Mouse (Mus musculus): ENCODE measurements around the gene Tmem198b. TPM values are rescaled to one million over a fixed set of nuclear protein-coding genes. Genes with fewer than 3 reads are reported as not detected.

Tmem198b gene
- polyA plus RNA-seq, 1 experiment from 2014 or later = 18.4 TPM

DNA sequence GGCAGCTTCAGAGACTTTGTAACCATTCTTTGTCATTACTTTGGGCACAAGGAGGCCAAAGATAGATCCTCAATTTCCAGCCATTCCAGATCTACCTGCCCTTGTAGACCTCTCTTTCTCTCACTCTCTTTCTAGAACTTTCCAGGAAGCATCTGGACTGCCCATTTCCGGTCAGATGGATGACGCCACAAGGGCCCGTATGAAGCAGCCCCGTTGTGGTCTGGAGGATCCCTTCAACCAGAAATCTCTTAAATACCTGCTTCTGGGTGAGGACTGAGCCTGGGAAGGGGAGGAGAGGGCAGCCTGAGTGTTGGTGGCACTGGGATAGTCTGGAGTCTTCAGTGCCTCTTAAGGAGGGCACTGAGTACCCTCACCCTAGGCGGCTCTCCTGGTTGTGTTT, 9.8 kb downstream of the Tmem198b start:
- Histone ChIP-seq H3K9me3 (no peaks in the 10 kb centered on the region), H3K27me3 (no peaks in the 10 kb centered on the region), H3K4me1 (no peaks in the 10 kb centered on the region), H3K36me3 (replicated peaks) (no peaks in the 10 kb centered on the region), H3K27ac (no peak overlapping the region), H3K4me3 (replicated peaks) (no peak overlapping the region), H3K4me2 (no peak overlapping the region), H3K9ac (no peak overlapping the region)
- 89% methylated on average over 5 of the region's 5 CpGs for WGBS
- no peak for ATAC-seq (ENCODE audit: low FRiP score)

GRCm38 (mm10) chr10:128793258-128793657, 10.9 kb downstream of the Tmem198b start:
- H3K36me3 ChIP-seq (replicated peaks) = no peaks in the 10 kb centered on the region
- H3K4me2 ChIP-seq = no peak overlapping the region
- no peak for ATAC-seq (ENCODE audit: low FRiP score)
- no peak overlapping the region for H3K9ac ChIP-seq
- H3K4me1 ChIP-seq = no peaks in the 10 kb centered on the region
- H3K4me3 ChIP-seq (replicated peaks) = no peak overlapping the region
- H3K27me3 ChIP-seq = no peaks in the 10 kb centered on the region
- 93% methylated on average over 1 of the region's 1 CpGs for WGBS
- no peaks in the 10 kb centered on the region for H3K9me3 ChIP-seq
- H3K27ac ChIP-seq = no peak overlapping the region

- Histone ChIP-seq H3K9ac (no peak overlapping the region), H3K4me2 (no peak overlapping the region), H3K36me3 (replicated peaks) (no peaks in the 10 kb centered on the region), H3K27me3 (no peaks in the 10 kb centered on the region), H3K4me1 (no peaks in the 10 kb centered on the region), H3K4me3 (replicated peaks) (no peak overlapping the region), H3K9me3 (no peaks in the 10 kb centered on the region), H3K27ac (no peak overlapping the region)
- no peak for ATAC-seq (ENCODE audit: low FRiP score)
Observed at GRCm38 (mm10) chr10:128792041-128792440, 12.1 kb downstream of the Tmem198b start.

- 64% methylated on average over 7 of the region's 7 CpGs for WGBS
- Histone ChIP-seq H3K4me1 (no peaks in the 10 kb centered on the region), H3K4me2 (no peak within 1 kb of the TSS), H3K9ac (no peak within 1 kb of the TSS), H3K4me3 (replicated peaks) (no peak within 1 kb of the TSS), H3K27me3 (no peaks in the 10 kb centered on the region), H3K9me3 (no peaks in the 10 kb centered on the region), H3K36me3 (replicated peaks) (no peaks in the 10 kb centered on the region), H3K27ac (no peak within 1 kb of the TSS)
- ATAC-seq (ENCODE audit: low FRiP score) = no peak
Observed at GRCm38 (mm10) chr10:128790398-128791124, 13.6 kb downstream of the Tmem198b start, which contains the start of gene Mmp19. TSS of gene Mmp19 (plus strand) at chr10:128790910.

GRCm38 (mm10) chr10:128780200-128780599, 24.0 kb downstream of the Tmem198b start:
- Histone ChIP-seq H3K4me3 (replicated peaks) (no peak overlapping the region), H3K36me3 (replicated peaks) (no peaks in the 10 kb centered on the region), H3K9me3 (peaks cover 15% of the 10 kb centered on the region; the same call in 1 of the 2 replicates), H3K9ac (no peak overlapping the region), H3K4me1 (no peaks in the 10 kb centered on the region), H3K4me2 (no peak overlapping the region), H3K27ac (no peak overlapping the region), H3K27me3 (no peaks in the 10 kb centered on the region; the same call in 1 of the 2 replicates)
- WGBS = 91% methylated on average over 1 of the region's 1 CpGs
- no peak for ATAC-seq (ENCODE audit: low FRiP score)

DNA sequence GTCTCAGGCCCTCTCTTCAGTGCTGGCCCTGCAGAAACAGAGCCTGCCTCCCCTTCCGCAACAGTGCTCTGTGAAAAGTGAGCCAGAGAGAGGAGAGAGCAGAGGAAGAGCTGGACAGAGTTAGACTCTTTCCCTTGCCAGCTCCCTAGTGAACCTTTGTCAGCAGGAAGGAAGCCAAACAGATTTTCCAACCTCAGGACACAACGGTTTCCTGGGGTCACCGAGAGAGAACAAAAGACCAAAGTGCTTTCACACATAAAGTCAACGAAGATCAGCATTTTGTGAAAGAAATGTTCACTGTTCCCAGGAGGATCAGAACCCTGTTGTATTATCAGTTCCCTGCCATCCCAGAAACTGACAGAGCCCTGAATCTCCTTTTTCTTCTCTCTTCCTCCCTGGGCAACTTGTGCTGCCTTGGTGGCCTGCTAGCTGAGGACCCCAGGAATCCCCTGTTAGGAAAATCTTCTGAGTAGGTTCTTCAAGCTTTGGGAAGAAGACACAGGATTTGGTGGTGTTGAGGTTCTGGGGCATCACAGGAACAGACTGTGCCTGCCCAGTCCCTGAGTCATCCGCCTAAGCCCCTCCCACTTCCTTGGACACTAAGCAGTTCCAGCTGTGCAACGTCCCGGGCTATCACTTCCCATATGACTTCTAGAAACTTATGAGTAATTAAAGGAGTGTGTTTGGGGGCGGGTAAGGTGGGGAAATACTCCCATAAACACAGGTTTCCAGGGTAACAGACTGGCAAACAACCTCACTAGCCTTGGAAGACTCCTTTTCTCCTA, 25.0 kb downstream of the Tmem198b start:
- WGBS = 47% methylated on average over 8 of the region's 8 CpGs
- ATAC-seq (ENCODE audit: low FRiP score) = no peak
- H3K36me3 ChIP-seq (replicated peaks) = no peaks in the 10 kb centered on the region
- H3K27ac ChIP-seq = no peak overlapping the region
- no peaks in the 10 kb centered on the region for H3K4me1 ChIP-seq
- no peak overlapping the region for H3K4me2 ChIP-seq
- H3K9me3 ChIP-seq = peaks cover 10% of the 10 kb centered on the region; the same call in 1 of the 2 replicates
- no peak overlapping the region for H3K9ac ChIP-seq
- no peak overlapping the region for H3K4me3 ChIP-seq (replicated peaks)
- H3K27me3 ChIP-seq = no peaks in the 10 kb centered on the region; the same call in 1 of the 2 replicates

DNA sequence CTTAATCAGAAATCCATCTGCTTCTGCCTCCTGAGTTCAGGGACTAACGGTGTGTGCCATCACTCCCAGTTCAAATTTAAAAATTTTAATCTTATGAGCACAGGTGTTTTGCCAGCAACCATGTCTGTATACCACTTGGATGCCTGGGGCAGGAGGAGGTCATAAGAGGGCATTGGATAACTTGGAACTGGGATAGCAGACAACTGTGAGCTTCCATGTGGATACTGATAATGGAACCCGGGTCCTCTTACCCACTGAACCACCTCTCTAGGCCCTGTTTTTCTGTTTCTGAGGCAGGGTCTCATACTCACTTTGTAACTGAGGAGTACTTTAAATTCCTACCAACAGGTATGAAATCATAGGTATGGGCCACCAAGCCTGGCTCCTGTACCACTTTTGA, 25.7 kb downstream of the Tmem198b start:
- Histone ChIP-seq H3K27me3 (no peaks in the 10 kb centered on the region; the same call in 1 of the 2 replicates), H3K9me3 (0 out of 2 replicates have a peak, but pooled peaks cover 3% of the 10 kb centered on the region), H3K9ac (no peak overlapping the region), H3K4me3 (replicated peaks) (no peak overlapping the region), H3K4me1 (no peaks in the 10 kb centered on the region), H3K36me3 (replicated peaks) (no peaks in the 10 kb centered on the region), H3K27ac (no peak overlapping the region), H3K4me2 (no peak overlapping the region)
- no peak for ATAC-seq (ENCODE audit: low FRiP score)
- 87% methylated on average over 2 of the region's 2 CpGs for WGBS

- WGBS = 26% methylated on average over 5 of the region's 5 CpGs
- Histone ChIP-seq H3K36me3 (replicated peaks) (no peaks in the 10 kb centered on the region), H3K9me3 (no peaks in the 10 kb centered on the region), H3K9ac (no peak overlapping the region), H3K27ac (no peak overlapping the region), H3K4me2 (no peak overlapping the region), H3K27me3 (no peaks in the 10 kb centered on the region), H3K4me3 (replicated peaks) (no peak overlapping the region), H3K4me1 (no peaks in the 10 kb centered on the region)
- no peak for ATAC-seq (ENCODE audit: low FRiP score)
Observed at GRCm38 (mm10) chr10:128773685-128774084, 30.5 kb downstream of the Tmem198b start.

DNA sequence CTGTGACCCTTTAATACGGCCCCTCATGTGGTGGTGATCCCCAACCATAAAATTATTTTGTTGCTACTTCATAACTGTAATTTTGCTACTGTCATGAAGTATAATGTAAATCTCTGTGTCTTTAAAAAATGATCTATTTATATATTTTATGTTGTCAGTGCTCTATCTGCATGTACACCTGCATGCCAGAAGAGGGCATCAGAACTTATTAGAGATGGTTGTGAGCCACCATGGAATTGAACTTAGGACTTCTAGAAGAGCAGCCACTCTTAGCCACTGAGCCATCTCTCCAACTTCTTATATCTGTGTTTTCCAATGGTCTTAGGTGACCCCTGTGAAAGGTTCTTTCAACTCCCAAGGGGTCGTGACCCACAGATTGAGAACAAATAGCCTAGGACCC, 31.3 kb downstream of the Tmem198b start:
- Histone ChIP-seq H3K4me2 (no peak overlapping the region), H3K27ac (no peak overlapping the region), H3K4me3 (replicated peaks) (no peak overlapping the region), H3K36me3 (replicated peaks) (no peaks in the 10 kb centered on the region), H3K4me1 (no peaks in the 10 kb centered on the region), H3K9ac (no peak overlapping the region), H3K9me3 (no peaks in the 10 kb centered on the region), H3K27me3 (no peaks in the 10 kb centered on the region)
- no peak for ATAC-seq (ENCODE audit: low FRiP score)
- WGBS = 82% methylated on average over 2 of the region's 2 CpGs

Other genes starting within 250 kb of the Tmem198b start
- 196 and 203 TPM in 2 replicates for gene Pa2g4, start 238.4 kb downstream of the Tmem198b start, polyA plus RNA-seq (2016; fragmentation: Nextera tagmentation; extraction: Ambion mirVana)
- 2.0 TPM in 2 replicates for gene Erbb3, start 214.7 kb downstream of the Tmem198b start, polyA plus RNA-seq (2016; fragmentation: Nextera tagmentation; extraction: Ambion mirVana)
- 484 and 501 TPM in 2 replicates for gene Rps26, start 177.6 kb downstream of the Tmem198b start, polyA plus RNA-seq (2016; fragmentation: Nextera tagmentation; extraction: Ambion mirVana)
- 6.8 and 7.7 TPM in 2 replicates for gene Ikzf4, start 158.4 kb downstream of the Tmem198b start, polyA plus RNA-seq (2016; fragmentation: Nextera tagmentation; extraction: Ambion mirVana)
- gene Suox, start 130.3 kb downstream of the Tmem198b start, polyA plus RNA-seq (2016; fragmentation: Nextera tagmentation; extraction: Ambion mirVana) = 10.4 and 10.7 TPM in 2 replicates
- gene Rab5b, start 108.1 kb downstream of the Tmem198b start, polyA plus RNA-seq (2016; fragmentation: Nextera tagmentation; extraction: Ambion mirVana) = 90.9 and 98.8 TPM in 2 replicates
- gene Pmel, start 100.2 kb downstream of the Tmem198b start, polyA plus RNA-seq (2016; fragmentation: Nextera tagmentation; extraction: Ambion mirVana) = 0.88 and 4.4 TPM in 2 replicates
- gene Cdk2, start 99.3 kb downstream of the Tmem198b start, polyA plus RNA-seq (2016; fragmentation: Nextera tagmentation; extraction: Ambion mirVana) = 95.2 and 104 TPM in 2 replicates
- gene Dgka, start 59.5 kb downstream of the Tmem198b start, polyA plus RNA-seq (2016; fragmentation: Nextera tagmentation; extraction: Ambion mirVana) = 3.9 and 4.2 TPM in 2 replicates
- gene Pym1, start 56.5 kb downstream of the Tmem198b start, polyA plus RNA-seq (2016; fragmentation: Nextera tagmentation; extraction: Ambion mirVana) = 51.2 and 52.8 TPM in 2 replicates
- gene Mmp19, start 13.5 kb downstream of the Tmem198b start, polyA plus RNA-seq (2016; fragmentation: Nextera tagmentation; extraction: Ambion mirVana) = 0.40 and 0.60 TPM in 2 replicates
- gene Dnajc14, start 308 bp downstream of the Tmem198b start, polyA plus RNA-seq (2016; fragmentation: Nextera tagmentation; extraction: Ambion mirVana) = 55.0 and 58.9 TPM in 2 replicates
- 251 and 256 TPM in 2 replicates for gene Sarnp, start 13.0 kb upstream of the Tmem198b start, polyA plus RNA-seq (2016; fragmentation: Nextera tagmentation; extraction: Ambion mirVana)
- gene Ormdl2, start 17.3 kb upstream of the Tmem198b start, polyA plus RNA-seq (2016; fragmentation: Nextera tagmentation; extraction: Ambion mirVana) = 47.4 and 53.0 TPM in 2 replicates
- gene Gdf11, start 87.3 kb upstream of the Tmem198b start, polyA plus RNA-seq (2016; fragmentation: Nextera tagmentation; extraction: Ambion mirVana) = 9.3 and 9.6 TPM in 2 replicates
- 129 and 160 TPM in 2 replicates for gene Cd63, start 96.6 kb upstream of the Tmem198b start, polyA plus RNA-seq (2016; fragmentation: Nextera tagmentation; extraction: Ambion mirVana)
- 11.3 and 13.3 TPM in 2 replicates for gene Rdh5, start 118.5 kb upstream of the Tmem198b start, polyA plus RNA-seq (2016; fragmentation: Nextera tagmentation; extraction: Ambion mirVana)
- gene Bloc1s1, start 119.7 kb upstream of the Tmem198b start, polyA plus RNA-seq (2016; fragmentation: Nextera tagmentation; extraction: Ambion mirVana) = 183 and 188 TPM in 2 replicates
- gene Itga7, start 129.4 kb upstream of the Tmem198b start, polyA plus RNA-seq (2016; fragmentation: Nextera tagmentation; extraction: Ambion mirVana) = 0.46 and 0.73 TPM in 2 replicates
- not detected in 2 replicates for gene Mettl7b, start 156.6 kb upstream of the Tmem198b start, polyA plus RNA-seq (2016; fragmentation: Nextera tagmentation; extraction: Ambion mirVana)
- not detected in 2 replicates for gene Olfr9, start 185.1 kb upstream of the Tmem198b start, polyA plus RNA-seq (2016; fragmentation: Nextera tagmentation; extraction: Ambion mirVana)
- gene Olfr763, start 206.4 kb upstream of the Tmem198b start, polyA plus RNA-seq (2016; fragmentation: Nextera tagmentation; extraction: Ambion mirVana) = not detected in 2 replicates
- gene Olfr764-ps1, start 235.5 kb upstream of the Tmem198b start, polyA plus RNA-seq (2016; fragmentation: Nextera tagmentation; extraction: Ambion mirVana) = not detected in 2 replicates
- not detected in 2 replicates for gene Olfr765, start 245.6 kb upstream of the Tmem198b start, polyA plus RNA-seq (2016; fragmentation: Nextera tagmentation; extraction: Ambion mirVana)